Mouse (Mus musculus) liver, embryonic 13.5 days (tissue): ENCODE results near the gene Gp9. TPM values are rescaled to one million over a fixed set of nuclear protein-coding genes. Genes with fewer than 3 reads are reported as not detected.
A peak's percentile ranks its signal among the peaks of the same experiment; 100 is the strongest.

Experiments
- ATAC-seq: fragments of 200-750 bp; cut with Nextera tagmentation; 2 replicates; pipeline ENCODE4 v1.8.0; 2017; ENCODE audit warnings: low read depth, mild to moderate bottlenecking, moderate number of reproducible peaks, moderate library complexity
- DNase-seq: peaks from one replicate; pipeline ENCODE4 v3.0.0; 2022
- H3K27ac ChIP-seq: fragments of 300-500 bp; sonication (generic); 2 replicates; pipeline ENCODE4 v1.5.1; 2015; ENCODE audit warnings: moderate library complexity, mild to moderate bottlenecking, inconsistent platforms
- H3K27me3 ChIP-seq: fragments of 300-500 bp; sonication (generic); 2 replicates; pipeline ENCODE4 v1.6.1; 2015; ENCODE audit warnings: mild to moderate bottlenecking, inconsistent platforms
- H3K36me3 ChIP-seq: fragments of 300-500 bp; sonication (generic); 2 replicates; pipeline ENCODE4 v1.6.1; 2015; ENCODE audit warnings: mild to moderate bottlenecking, inconsistent platforms
- H3K4me1 ChIP-seq: fragments of 300-500 bp; sonication (generic); replicated peaks from 2 replicates; pipeline ENCODE4 v1.6.1; 2015; ENCODE audit warnings: inconsistent platforms
- H3K4me2 ChIP-seq: fragments of 300-500 bp; sonication (generic); 2 replicates; pipeline ENCODE4 v1.6.1; 2015; ENCODE audit warnings: inconsistent platforms, mild to moderate bottlenecking, moderate library complexity
- H3K4me3 ChIP-seq: fragments of 300-500 bp; sonication (generic); replicated peaks from 2 replicates; pipeline ENCODE4 v1.5.1; 2015; ENCODE audit warnings: mild to moderate bottlenecking, inconsistent platforms
- H3K9ac ChIP-seq: fragments of 300-500 bp; sonication (generic); 2 replicates; pipeline ENCODE4 v1.6.1; 2015; ENCODE audit warnings: mild to moderate bottlenecking, inconsistent platforms
- H3K9me3 ChIP-seq: fragments of 300-500 bp; sonication (generic); replicated peaks from 2 replicates; pipeline ENCODE4 v1.6.1; 2016; ENCODE audit warnings: inconsistent platforms
- whole genome bisulfite sequencing: fragments of 180-500 bp; shearing (Covaris S2); methylation state at CpG from one replicate; pipeline ENCODE4 v1.1.7; 2015; ENCODE audit not compliant: insufficient replicate concordance; 5-methylcytosine and 5-hydroxymethylcytosine counted together
- polyA plus RNA-seq: library from polyadenylated mRNA; unstranded; fragments of >200 nt; fragmentation: Nextera tagmentation; extraction: Ambion mirVana; gene quantifications from 2 replicates; pipeline ENCODE4 v1.2.1, GENCODE M21; 2015

The Gp9 gene
- polyA plus RNA-seq, 1 experiment from 2014 or later: 35.6 TPM

DNA sequence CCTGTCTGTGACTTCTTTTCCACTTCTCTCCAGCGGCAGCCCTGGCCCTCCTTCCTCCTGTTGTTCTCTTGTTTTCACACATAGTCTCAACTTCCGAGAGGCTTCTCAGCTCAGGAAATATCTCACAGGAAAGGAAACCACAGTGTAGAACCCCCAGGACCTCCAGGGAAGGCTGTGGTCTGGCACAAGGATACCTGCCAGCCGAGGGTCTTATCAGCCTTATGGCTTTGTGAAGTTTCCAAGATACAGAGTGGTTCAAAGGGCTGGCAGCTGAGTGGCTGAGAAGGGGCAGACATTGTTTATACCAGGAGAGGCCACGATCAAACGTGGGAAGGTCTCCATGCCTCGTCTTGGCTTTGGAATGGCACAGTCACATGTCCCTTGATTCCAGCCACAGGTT is 38.0 kb upstream of the Gp9 start:
- WGBS: 15% methylated on average over 6 of the region's 6 CpGs
- Histone ChIP-seq H3K4me2 (peak overlapping the region; percentile 28), H3K27ac (peak overlapping the region; percentile 90), H3K36me3 (no peaks in the 10 kb centered on the region), H3K4me3 (no peak overlapping the region), H3K9ac (peak overlapping the region; percentile 56), H3K4me1 (peaks cover 73% of the 10 kb centered on the region), H3K9me3 (no peaks in the 10 kb centered on the region), H3K27me3 (peaks cover 21% of the 10 kb centered on the region)
- DNase-seq (no peak), ATAC-seq (peak; percentile 10; the same call in 1 of the 2 replicates)

DNA sequence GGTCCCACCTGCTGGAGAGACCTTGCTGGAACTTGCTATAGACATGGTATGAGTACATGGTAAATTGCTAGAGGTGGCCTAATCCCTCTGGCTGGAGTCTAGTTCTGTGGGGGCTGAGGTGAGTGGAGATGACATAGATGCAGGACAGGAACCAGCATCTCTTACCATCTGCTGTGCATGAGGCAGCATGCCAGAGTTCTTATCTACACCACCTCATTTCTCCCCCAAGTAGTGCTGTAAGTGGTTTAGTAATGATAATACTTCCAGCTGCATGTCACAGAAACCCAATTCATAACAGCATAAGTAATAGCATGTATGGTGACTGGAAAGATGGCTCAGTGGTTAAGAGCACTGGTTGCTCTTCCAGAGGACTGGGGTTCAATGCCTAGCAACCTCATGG is 37.4 kb upstream of the Gp9 start:
- Histone ChIP-seq H3K4me1 (peaks cover 79% of the 10 kb centered on the region), H3K9ac (peak overlapping the region; percentile 56), H3K27ac (peak overlapping the region; percentile 90), H3K4me2 (peak overlapping the region; percentile 28), H3K27me3 (peaks cover 15% of the 10 kb centered on the region), H3K9me3 (no peaks in the 10 kb centered on the region), H3K36me3 (no peaks in the 10 kb centered on the region), H3K4me3 (no peak overlapping the region)
- ATAC-seq (peak; percentile 92), DNase-seq (peak; percentile 66)

DNA sequence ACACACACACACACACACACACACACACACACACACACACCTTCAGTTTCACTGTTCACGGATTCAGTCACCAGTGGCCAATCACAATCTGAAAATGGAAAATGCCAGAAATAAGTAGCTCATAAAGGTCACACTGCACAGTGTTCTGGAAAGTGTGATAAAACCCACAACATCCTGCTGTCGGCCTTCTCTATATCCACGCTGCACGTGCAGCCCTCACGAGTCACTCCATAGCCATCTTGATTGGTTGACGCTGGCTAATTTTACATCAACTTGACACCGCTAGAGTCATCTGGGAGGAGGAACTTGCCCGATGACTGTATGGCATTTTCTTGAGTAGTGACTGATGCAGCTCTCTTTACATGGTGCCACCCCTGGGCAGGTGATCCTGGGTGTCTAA is 35.9 kb upstream of the Gp9 start:
- ATAC-seq (no peak), DNase-seq (no peak)
- WGBS: 45% methylated on average over 8 of the region's 8 CpGs
- H3K4me3 ChIP-seq: no peak overlapping the region
- no peak overlapping the region for H3K9ac ChIP-seq
- no peaks in the 10 kb centered on the region for H3K36me3 ChIP-seq
- peaks cover 93% of the 10 kb centered on the region for H3K4me1 ChIP-seq
- H3K27ac ChIP-seq: peak overlapping the region; percentile 47; the same call in 1 of the 2 replicates
- peaks cover under 1% of the 10 kb centered on the region; the same call in 1 of the 2 replicates for H3K27me3 ChIP-seq
- H3K9me3 ChIP-seq: no peaks in the 10 kb centered on the region
- H3K4me2 ChIP-seq: no peak overlapping the region

DNA sequence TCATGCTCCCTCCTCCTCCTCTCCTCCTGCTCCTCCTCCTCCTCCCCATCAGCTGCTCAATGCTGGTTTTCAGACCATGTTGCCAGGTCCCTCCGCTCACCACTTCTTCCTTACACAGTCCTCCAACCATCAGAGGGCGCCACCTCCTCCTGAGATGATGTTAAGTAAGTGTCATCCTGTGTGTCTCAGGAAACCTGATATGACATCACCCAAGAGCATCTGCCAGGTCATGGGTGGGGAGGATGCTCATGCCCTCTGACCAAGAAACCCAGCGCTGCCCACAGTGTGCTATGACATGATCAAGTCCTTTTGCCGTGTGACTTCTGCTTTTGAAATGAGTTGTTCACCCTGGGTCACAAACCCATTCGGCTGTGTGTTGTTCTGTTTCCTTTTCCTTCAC is 35.1 kb upstream of the Gp9 start:
- H3K4me1 ChIP-seq: peaks cover 96% of the 10 kb centered on the region
- ATAC-seq (no peak), DNase-seq (peak; percentile 43)
- H3K9ac ChIP-seq: no peak overlapping the region
- 75% methylated on average over 5 of the region's 5 CpGs for WGBS
- no peak overlapping the region for H3K4me3 ChIP-seq
- no peak overlapping the region for H3K27ac ChIP-seq
- no peaks in the 10 kb centered on the region for H3K27me3 ChIP-seq
- H3K9me3 ChIP-seq: no peaks in the 10 kb centered on the region
- no peaks in the 10 kb centered on the region for H3K36me3 ChIP-seq
- H3K4me2 ChIP-seq: no peak overlapping the region

- H3K4me1 ChIP-seq: peaks cover 96% of the 10 kb centered on the region
- WGBS: 82% methylated on average over 5 of the region's 5 CpGs
Observed at GRCm38 (mm10) chr6:87743281-87743680, 34.6 kb upstream of the Gp9 start.

DNA sequence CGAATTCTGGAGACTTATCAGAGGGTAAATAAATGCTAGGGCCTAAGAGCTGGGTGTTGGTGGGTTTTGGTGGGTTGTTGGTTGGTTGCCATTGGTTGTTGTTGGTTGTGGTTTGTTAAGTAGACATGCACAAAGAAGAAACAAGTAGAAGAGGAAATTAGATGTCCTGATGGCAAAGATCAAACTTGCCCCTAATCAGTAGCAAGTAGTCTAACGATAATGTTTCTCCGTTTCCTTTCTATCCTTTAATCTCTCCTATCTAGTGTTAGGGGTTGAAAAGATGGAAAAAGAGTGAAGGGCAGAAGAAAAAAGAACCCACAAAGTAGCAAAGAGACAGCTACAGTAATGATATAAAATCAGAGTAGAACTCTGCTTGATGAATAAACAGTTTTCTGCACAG is 33.2 kb upstream of the Gp9 start:
- H3K9ac ChIP-seq: no peak overlapping the region
- no peaks in the 10 kb centered on the region for H3K9me3 ChIP-seq
- DNase-seq (no peak), ATAC-seq (no peak)
- H3K4me3 ChIP-seq: no peak overlapping the region
- WGBS: 49% methylated on average over 3 of the region's 3 CpGs
- H3K27ac ChIP-seq: peak overlapping the region; percentile 53; the same call in 1 of the 2 replicates
- no peaks in the 10 kb centered on the region for H3K27me3 ChIP-seq
- H3K36me3 ChIP-seq: no peaks in the 10 kb centered on the region
- peaks cover 95% of the 10 kb centered on the region for H3K4me1 ChIP-seq
- no peak overlapping the region for H3K4me2 ChIP-seq

More at GRCm38 (mm10) chr6:87743281-87743680, 34.6 kb upstream of the Gp9 start:
- no peak overlapping the region for H3K9ac ChIP-seq
- no peak overlapping the region for H3K4me3 ChIP-seq
- peak overlapping the region; percentile 43; the same call in 1 of the 2 replicates for H3K27ac ChIP-seq
- H3K27me3 ChIP-seq: no peaks in the 10 kb centered on the region
- H3K36me3 ChIP-seq: no peaks in the 10 kb centered on the region
- DNase-seq: no peak
- no peaks in the 10 kb centered on the region for H3K9me3 ChIP-seq
- no peak for ATAC-seq
- H3K4me2 ChIP-seq: no peak overlapping the region

DNA sequence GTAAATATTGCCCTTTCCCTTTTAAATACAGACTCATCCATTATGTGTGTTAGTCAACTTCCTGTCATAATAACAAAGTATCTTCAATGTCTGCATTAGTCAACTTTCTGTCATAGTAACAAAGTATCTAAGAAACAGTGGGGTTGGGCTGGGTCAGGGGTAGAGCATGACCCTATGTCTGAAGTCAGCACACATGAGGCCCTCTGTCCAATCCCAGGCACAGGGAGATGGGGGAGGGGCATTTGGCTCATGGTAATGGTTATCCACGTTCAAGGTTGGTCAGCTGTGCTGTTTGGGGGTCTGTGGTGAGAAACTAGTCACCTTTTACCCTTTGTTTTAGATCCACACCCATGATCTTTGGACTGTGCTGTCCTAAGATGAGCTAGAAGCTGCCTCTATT is 32.6 kb upstream of the Gp9 start:
- Histone ChIP-seq H3K4me1 (peaks cover 92% of the 10 kb centered on the region), H3K36me3 (no peaks in the 10 kb centered on the region), H3K4me2 (no peak overlapping the region), H3K4me3 (no peak overlapping the region), H3K27me3 (no peaks in the 10 kb centered on the region), H3K27ac (peak overlapping the region; percentile 53; the same call in 1 of the 2 replicates), H3K9me3 (no peaks in the 10 kb centered on the region), H3K9ac (no peak overlapping the region)
- ATAC-seq (no peak), DNase-seq (no peak)
- 34% methylated on average over 1 of the region's 1 CpGs for WGBS

- Histone ChIP-seq H3K36me3 (no peaks in the 10 kb centered on the region), H3K4me1 (peaks cover 85% of the 10 kb centered on the region), H3K9me3 (no peaks in the 10 kb centered on the region), H3K9ac (peak overlapping the region; percentile 5; the same call in 1 of the 2 replicates), H3K4me2 (no peak overlapping the region), H3K27ac (peak overlapping the region; percentile 74), H3K27me3 (no peaks in the 10 kb centered on the region), H3K4me3 (no peak overlapping the region)
- WGBS: 48% methylated on average over 3 of the region's 3 CpGs
- DNase-seq (no peak), ATAC-seq (peak; percentile 27; the same call in 1 of the 2 replicates)
Observed at GRCm38 (mm10) chr6:87746059-87746458, 31.8 kb upstream of the Gp9 start.

- WGBS: 68% methylated on average over 2 of the region's 2 CpGs
- H3K4me1 ChIP-seq: peaks cover 78% of the 10 kb centered on the region
- no peaks in the 10 kb centered on the region for H3K9me3 ChIP-seq
Observed at GRCm38 (mm10) chr6:87746849-87747248, 31.0 kb upstream of the Gp9 start.

GRCm38 (mm10) chr6:87748078-87748477 is 29.8 kb upstream of the Gp9 start:
- no peak overlapping the region for H3K4me3 ChIP-seq
- 65% methylated on average over 2 of the region's 2 CpGs for WGBS
- ATAC-seq: no peak
- no peaks in the 10 kb centered on the region for H3K9me3 ChIP-seq
- no peak for DNase-seq
- no peak overlapping the region for H3K4me2 ChIP-seq
- H3K4me1 ChIP-seq: peaks cover 66% of the 10 kb centered on the region
- peaks cover 6% of the 10 kb centered on the region; the same call in 1 of the 2 replicates for H3K27me3 ChIP-seq
- H3K27ac ChIP-seq: peak overlapping the region; percentile 74
- no peak overlapping the region for H3K9ac ChIP-seq
- no peaks in the 10 kb centered on the region for H3K36me3 ChIP-seq

More at GRCm38 (mm10) chr6:87746849-87747248, 31.0 kb upstream of the Gp9 start:
- no peak overlapping the region for H3K4me3 ChIP-seq
- H3K9ac ChIP-seq: peak overlapping the region; percentile 37
- peak overlapping the region; percentile 36 for H3K4me2 ChIP-seq
- DNase-seq (no peak), ATAC-seq (peak; percentile 83)
- H3K36me3 ChIP-seq: no peaks in the 10 kb centered on the region
- peak overlapping the region; percentile 74 for H3K27ac ChIP-seq
- H3K27me3 ChIP-seq: peaks cover 6% of the 10 kb centered on the region; the same call in 1 of the 2 replicates

DNA sequence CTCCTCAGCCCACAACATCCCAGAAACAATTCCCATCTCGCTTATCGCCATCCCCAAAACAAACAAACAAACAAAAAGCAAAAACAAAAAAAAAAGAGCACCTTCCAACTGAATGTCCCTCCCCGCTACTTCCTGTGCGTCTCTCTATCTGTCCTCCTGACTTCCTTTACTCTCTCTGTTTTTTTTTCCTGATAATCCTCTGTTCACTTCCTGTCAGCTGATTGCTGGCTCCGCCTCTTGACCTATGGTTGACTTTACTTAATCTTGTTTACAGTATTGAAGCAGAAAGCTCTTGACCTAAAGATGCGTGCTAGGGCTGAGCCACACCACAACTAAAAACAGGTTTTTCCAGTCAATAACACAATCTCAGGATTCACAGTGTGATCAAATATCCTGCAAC is 29.3 kb upstream of the Gp9 start:
- peaks cover 61% of the 10 kb centered on the region for H3K4me1 ChIP-seq
- H3K4me2 ChIP-seq: no peak overlapping the region
- no peaks in the 10 kb centered on the region for H3K9me3 ChIP-seq
- no peak for DNase-seq
- peaks cover 6% of the 10 kb centered on the region; the same call in 1 of the 2 replicates for H3K27me3 ChIP-seq
- no peak overlapping the region for H3K4me3 ChIP-seq
- H3K9ac ChIP-seq: no peak overlapping the region
- ATAC-seq: no peak
- H3K36me3 ChIP-seq: no peaks in the 10 kb centered on the region
- 69% methylated on average over 6 of the region's 6 CpGs for WGBS
- H3K27ac ChIP-seq: peak overlapping the region; percentile 74

DNA sequence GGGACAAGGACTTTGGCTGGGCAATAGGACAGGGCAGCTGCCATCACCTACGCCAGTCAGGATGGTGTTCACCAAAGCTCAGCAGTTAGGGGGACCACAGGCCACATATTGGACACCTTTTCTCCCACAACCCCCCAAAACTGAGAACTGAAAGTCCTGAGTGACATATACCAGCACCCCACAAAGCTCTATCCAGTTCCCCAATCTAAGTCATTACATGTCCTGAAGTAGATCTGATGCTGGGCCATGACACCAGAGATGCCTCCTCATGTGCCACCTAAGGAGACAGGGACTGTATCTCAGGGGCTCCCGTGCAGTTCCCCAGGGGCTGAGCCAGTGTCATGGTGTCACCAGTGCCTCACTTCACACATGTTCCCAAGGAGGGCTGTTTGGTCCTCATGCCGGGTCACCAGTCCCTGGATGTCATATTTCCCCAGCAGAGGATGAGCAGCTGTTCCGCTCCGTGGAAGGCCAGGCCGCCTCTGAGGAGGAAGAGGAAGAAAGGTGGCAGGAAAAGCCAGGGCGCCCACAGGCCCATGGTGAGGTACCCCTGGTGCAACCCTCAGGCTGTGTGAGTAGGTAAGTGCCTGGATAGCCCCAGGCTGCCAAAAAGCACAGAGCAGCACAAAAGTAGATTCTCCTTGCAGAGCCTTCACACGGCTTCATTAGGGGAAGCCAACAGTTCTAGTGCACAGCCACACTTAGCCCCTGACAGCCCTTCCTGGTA is 27.5 kb upstream of the Gp9 start:
- H3K9me3 ChIP-seq: no peaks in the 10 kb centered on the region
- no peaks in the 10 kb centered on the region for H3K36me3 ChIP-seq
- WGBS: 61% methylated on average over 8 of the region's 8 CpGs
- no peak for DNase-seq
- H3K27ac ChIP-seq: no peak overlapping the region
- no peak for ATAC-seq
- no peak overlapping the region for H3K9ac ChIP-seq
- no peak overlapping the region for H3K4me3 ChIP-seq
- peaks cover 6% of the 10 kb centered on the region; the same call in 1 of the 2 replicates for H3K27me3 ChIP-seq
- H3K4me1 ChIP-seq: peaks cover 59% of the 10 kb centered on the region
- H3K4me2 ChIP-seq: no peak overlapping the region
